Mouse (Mus musculus): ENCODE measurements around the gene Esrrg.

DNA sequence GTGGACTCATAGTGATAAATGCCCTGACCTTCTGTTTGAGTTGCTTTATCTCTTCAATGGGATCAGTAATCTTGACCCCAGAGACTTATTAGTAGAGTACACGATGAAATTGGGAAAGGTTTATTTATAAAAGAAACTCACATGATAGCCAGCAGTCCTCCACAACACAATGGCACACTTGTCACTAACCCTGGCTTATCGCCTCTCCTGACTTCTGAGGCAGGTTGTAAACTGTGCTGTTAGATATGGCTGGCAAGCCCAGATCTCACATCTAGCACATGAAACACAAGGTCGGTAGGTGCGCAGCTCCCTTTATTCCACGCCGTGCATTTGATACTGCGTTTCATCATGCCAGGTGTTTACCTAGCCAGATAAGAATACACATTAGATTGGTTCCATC, 288.3 kb downstream of the Esrrg start:
- TF ChIP-seq ZNF384 (IDR thresholded peaks at IDR 0.05; ENCODE audit: low read depth, low read length) (no peak), TBP (conservative IDR thresholded peaks at IDR 0.05; ENCODE audit: low read depth, low read length) (no peak), CTCF (conservative IDR thresholded peaks at IDR 0.05 in 1 of 2, IDR thresholded peaks at IDR 0.05 in 1 of 2; ENCODE audit: low read depth in 2 of 2, low read length in 2 of 2) (no peak), USF1 (IDR thresholded peaks at IDR 0.05; ENCODE audit: low read depth, low read length) (no peak), MAX (IDR thresholded peaks at IDR 0.05; ENCODE audit: low read length) (no peak), RCOR1 (conservative IDR thresholded peaks at IDR 0.05; ENCODE audit: low read depth, low read length) (no peak), MAZ (IDR thresholded peaks at IDR 0.05; ENCODE audit: low read depth, low read length) (no peak)
